Mouse (Mus musculus) fibroblast of lung, adult 2 months (primary cell): ENCODE data around the gene Rassf3.

Experiments used
- DNase-seq: peaks from one replicate; pipeline ENCODE4 v3.0.0-alpha.2; 2011; ENCODE audit warnings: low read depth

The Rassf3 gene

GRCm38 (mm10) chr10:121489941-121490340, 13.8 kb upstream of the Rassf3 start:
- no peak for DNase-seq

- no peak for DNase-seq
These were observed 12.6 kb upstream of the Rassf3 start for GRCm38 (mm10) chr10:121488623-121489299.

GRCm38 (mm10) chr10:121487716-121488115, 11.6 kb upstream of the Rassf3 start:
- no peak for DNase-seq

GRCm38 (mm10) chr10:121486350-121486749, 10.2 kb upstream of the Rassf3 start:
- DNase-seq: no peak

GRCm38 (mm10) chr10:121483364-121483763, 7.2 kb upstream of the Rassf3 start:
- no peak for DNase-seq

GRCm38 (mm10) chr10:121481141-121481540, 5.0 kb upstream of the Rassf3 start:
- no peak for DNase-seq

GRCm38 (mm10) chr10:121479987-121480386, 3.8 kb upstream of the Rassf3 start:
- no peak for DNase-seq

- DNase-seq: no peak
These were observed 1.3 kb upstream of the Rassf3 start for GRCm38 (mm10) chr10:121477433-121477832.

- DNase-seq: no peak
These were observed 806 bp upstream of the Rassf3 start for GRCm38 (mm10) chr10:121476968-121477337.

- DNase-seq: no peak
These were observed 438 bp downstream of the Rassf3 start for GRCm38 (mm10) chr10:121475672-121476146.

- no peak for DNase-seq
These were observed 961 bp downstream of the Rassf3 start for GRCm38 (mm10) chr10:121475101-121475671.

GRCm38 (mm10) chr10:121474288-121474687, 1.9 kb downstream of the Rassf3 start:
- DNase-seq: no peak

- DNase-seq: no peak
These were observed 2.4 kb downstream of the Rassf3 start for GRCm38 (mm10) chr10:121473723-121474215.

- no peak for DNase-seq
These were observed 3.4 kb downstream of the Rassf3 start for GRCm38 (mm10) chr10:121472593-121473217.

- no peak for DNase-seq
These were observed 4.5 kb downstream of the Rassf3 start for GRCm38 (mm10) chr10:121471570-121472197.

- DNase-seq: no peak
These were observed 6.5 kb downstream of the Rassf3 start for GRCm38 (mm10) chr10:121469625-121470024.

GRCm38 (mm10) chr10:121468985-121469384, 7.2 kb downstream of the Rassf3 start:
- no peak for DNase-seq

GRCm38 (mm10) chr10:121468261-121468660, 7.9 kb downstream of the Rassf3 start:
- no peak for DNase-seq

- DNase-seq: no peak
These were observed 8.4 kb downstream of the Rassf3 start for GRCm38 (mm10) chr10:121467792-121468191.

GRCm38 (mm10) chr10:121467016-121467415, 9.1 kb downstream of the Rassf3 start:
- no peak for DNase-seq

GRCm38 (mm10) chr10:121465033-121465432, 11.1 kb downstream of the Rassf3 start:
- no peak for DNase-seq

GRCm38 (mm10) chr10:121462162-121462881, 13.8 kb downstream of the Rassf3 start:
- no peak for DNase-seq
